Mouse (Mus musculus) heart, embryonic 12.5 days (tissue): ENCODE measurements around the gene Tcl1b5. TPM values are rescaled to one million over a fixed set of nuclear protein-coding genes. Genes with fewer than 3 reads are reported as not detected.
"Not testable (repeated sequence)": the region's sequence is repeated elsewhere in the genome, so short reads cannot be mapped to it uniquely, and the experiment has no call there.

Experiments used
- ATAC-seq: fragments of 200-750 bp; cut with Nextera tagmentation; 2 replicates; pipeline ENCODE4 v1.8.0; 2017; ENCODE audit warnings: moderate TSS enrichment, moderate library complexity; ENCODE audit not compliant: insufficient number of reproducible peaks, low FRiP score
- H3K27ac ChIP-seq: fragments of 300-500 bp; sonication (generic); 2 replicates; pipeline ENCODE4 v1.5.1; 2016; ENCODE audit warnings: mild to moderate bottlenecking, moderate library complexity; ENCODE audit not compliant: poor library complexity, severe bottlenecking
- H3K27me3 ChIP-seq: fragments of 300-500 bp; sonication (generic); replicated peaks from 2 replicates; pipeline ENCODE4 v1.6.1; 2016; ENCODE audit warnings: mild to moderate bottlenecking, moderate library complexity
- H3K36me3 ChIP-seq: fragments of 300-500 bp; sonication (generic); 2 replicates; pipeline ENCODE4 v1.6.1; 2016; ENCODE audit warnings: mild to moderate bottlenecking, moderate library complexity
- H3K4me1 ChIP-seq: fragments of 300-500 bp; sonication (generic); replicated peaks from 2 replicates; pipeline ENCODE4 v1.6.1; 2016; ENCODE audit warnings: mild to moderate bottlenecking
- H3K4me2 ChIP-seq: fragments of 300-500 bp; sonication (generic); 2 replicates; pipeline ENCODE4 v1.6.1; 2016; ENCODE audit warnings: mild to moderate bottlenecking, moderate library complexity
- H3K4me3 ChIP-seq: fragments of 300-500 bp; sonication (generic); 2 replicates; pipeline ENCODE4 v1.5.1; 2016; ENCODE audit warnings: mild to moderate bottlenecking
- H3K9ac ChIP-seq: fragments of 300-500 bp; sonication (generic); 2 replicates; pipeline ENCODE4 v1.6.1; 2016; ENCODE audit warnings: mild to moderate bottlenecking, moderate library complexity
- H3K9me3 ChIP-seq: fragments of 300-500 bp; sonication (generic); replicated peaks from 2 replicates; pipeline ENCODE4 v1.6.1; 2016; ENCODE audit warnings: mild to moderate bottlenecking, moderate library complexity
- WGBS: fragments of 180-500 bp; shearing (Covaris S2); methylation state at CpG from one replicate; pipeline ENCODE4 v1.1.7; 2016; 5-methylcytosine and 5-hydroxymethylcytosine counted together
- polyA plus RNA-seq: library from polyadenylated mRNA; unstranded; fragments of >200 nt; fragmentation: Nextera tagmentation; extraction: Ambion mirVana; gene quantifications from 2 replicates; pipeline ENCODE4 v1.2.1, GENCODE M21; 2016

The Tcl1b5 gene
- polyA plus RNA-seq, 1 experiment from 2014 or later: not detected

- Histone ChIP-seq H3K4me3 (no peak within 1 kb of the TSS), H3K4me2 (no peak within 1 kb of the TSS), H3K9ac (no peak within 1 kb of the TSS), H3K27ac (no peak within 1 kb of the TSS), H3K4me1 (no peaks in the 10 kb centered on the region), H3K36me3 (no peaks in the 10 kb centered on the region), H3K27me3 (no peaks in the 10 kb centered on the region), H3K9me3 (no peaks in the 10 kb centered on the region)
- no peak for ATAC-seq
- WGBS: 75% methylated on average over 4 of the region's 4 CpGs
Observed at GRCm38 (mm10) chr12:105159390-105159789, 16.8 kb upstream of the Tcl1b5 start, which contains the start of gene Tcl1b1. Tcl1b1 (plus strand) TSS chr12:105159690.

DNA sequence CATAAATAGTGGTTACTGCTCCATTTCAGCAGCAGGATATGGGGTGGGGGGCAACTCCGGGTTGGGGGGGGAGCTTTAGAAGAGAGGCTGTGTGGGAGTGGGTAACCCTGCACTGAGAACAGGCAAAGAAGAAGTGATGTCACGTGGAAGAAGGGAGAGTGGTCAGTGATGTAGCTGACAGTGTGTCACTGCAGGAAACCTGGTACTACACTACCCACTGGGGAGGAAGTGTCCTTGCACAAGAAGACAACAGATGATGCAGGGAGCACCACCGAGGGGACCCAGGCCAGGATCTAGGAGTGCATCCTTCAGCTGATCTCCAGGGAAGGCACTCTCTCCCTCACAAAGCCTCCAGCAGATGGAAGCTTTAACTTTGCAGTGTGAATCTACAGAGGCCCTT is 9.4 kb upstream of the Tcl1b5 start:
- no peak overlapping the region for H3K4me2 ChIP-seq
- no peaks in the 10 kb centered on the region for H3K36me3 ChIP-seq
- H3K4me1 ChIP-seq: no peaks in the 10 kb centered on the region
- no peaks in the 10 kb centered on the region for H3K9me3 ChIP-seq
- H3K27ac ChIP-seq: no peak overlapping the region
- 56% methylated on average over 3 of the region's 3 CpGs for WGBS
- no peaks in the 10 kb centered on the region for H3K27me3 ChIP-seq
- H3K9ac ChIP-seq: no peak overlapping the region
- no peak for ATAC-seq
- H3K4me3 ChIP-seq: no peak overlapping the region

- 59% methylated on average over 2 of the region's 2 CpGs for WGBS
- H3K36me3 ChIP-seq: no peaks in the 10 kb centered on the region
- no peak overlapping the region for H3K9ac ChIP-seq
- no peaks in the 10 kb centered on the region; the same call in 1 of the 2 replicates for H3K27me3 ChIP-seq
- H3K4me2 ChIP-seq: no peak overlapping the region
- H3K9me3 ChIP-seq: no peaks in the 10 kb centered on the region
- H3K27ac ChIP-seq: no peak overlapping the region
- H3K4me1 ChIP-seq: no peaks in the 10 kb centered on the region
- H3K4me3 ChIP-seq: no peak overlapping the region
- no peak for ATAC-seq
Observed at GRCm38 (mm10) chr12:105173366-105173765, 2.8 kb upstream of the Tcl1b5 start.

GRCm38 (mm10) chr12:105174318-105174717 is 1.8 kb upstream of the Tcl1b5 start:
- H3K4me1 ChIP-seq, H3K4me2 ChIP-seq, H3K36me3 ChIP-seq, ATAC-seq, H3K4me3 ChIP-seq, H3K27me3 ChIP-seq, H3K9me3 ChIP-seq, H3K27ac ChIP-seq, H3K9ac ChIP-seq: not testable (repeated sequence)
- WGBS: 15% methylated on average over 2 of the region's 2 CpGs

DNA sequence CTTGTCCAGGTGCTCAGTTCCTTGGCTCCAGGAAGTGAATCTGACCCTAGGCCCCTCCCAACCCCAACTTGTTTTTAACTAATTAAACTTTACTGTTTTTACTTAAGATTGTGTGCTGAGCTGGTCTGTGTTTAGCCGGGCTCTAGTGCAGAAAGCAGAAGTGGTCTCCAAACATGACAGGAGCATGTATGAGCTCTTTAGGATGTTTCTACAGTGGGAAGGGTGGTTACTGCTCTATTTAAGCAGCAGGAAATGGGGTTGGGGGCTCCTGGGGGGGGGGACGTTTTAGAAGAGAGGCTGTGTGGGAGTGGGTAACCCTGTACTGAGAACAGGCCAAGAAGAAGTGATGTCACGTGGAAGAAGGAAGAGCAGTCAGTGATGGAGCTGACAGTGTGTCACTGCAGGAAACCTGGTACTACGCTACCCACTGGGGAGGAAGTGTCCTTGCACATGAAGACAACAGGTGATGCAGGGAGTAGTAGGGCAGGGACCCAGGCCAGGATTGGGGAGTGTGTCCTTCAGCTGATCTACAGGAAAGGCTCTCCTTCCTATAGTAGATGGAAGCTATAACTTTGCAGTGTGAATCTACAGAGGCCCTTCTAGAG is 5.0 kb downstream of the Tcl1b5 start:
- not testable (repeated sequence) for H3K4me3 ChIP-seq, H3K9me3 ChIP-seq, ATAC-seq, H3K9ac ChIP-seq, H3K4me1 ChIP-seq, H3K27me3 ChIP-seq, H3K4me2 ChIP-seq, H3K27ac ChIP-seq, H3K36me3 ChIP-seq
- WGBS: 72% methylated on average over 4 of the region's 4 CpGs

DNA sequence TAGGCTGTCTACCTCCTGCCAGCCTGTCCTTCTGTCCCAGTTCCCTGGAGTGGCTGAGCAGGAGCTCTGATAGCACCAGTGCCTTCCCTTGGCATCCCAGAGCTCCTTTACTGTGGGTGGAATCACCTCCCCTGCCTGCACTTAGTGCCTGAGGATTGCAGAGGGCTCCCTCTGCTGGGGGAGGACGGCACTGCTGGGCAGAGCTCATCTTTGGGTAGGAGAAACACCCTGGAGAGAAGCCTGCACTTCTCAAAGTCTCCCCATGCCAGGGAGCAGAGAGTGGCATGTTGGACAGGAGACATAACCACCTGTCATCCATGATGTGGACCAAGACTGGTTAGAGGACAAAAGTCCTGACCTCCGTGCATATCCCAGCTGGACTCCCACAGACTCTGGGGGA is 12.8 kb downstream of the Tcl1b5 start:
- H3K27ac ChIP-seq, H3K9ac ChIP-seq, H3K4me2 ChIP-seq, ATAC-seq, H3K27me3 ChIP-seq, H3K4me1 ChIP-seq, H3K4me3 ChIP-seq, H3K36me3 ChIP-seq: not testable (repeated sequence)
- 29% methylated on average over 2 of the region's 2 CpGs for WGBS
- H3K9me3 ChIP-seq: 0 out of 2 replicates have a peak, but pooled peaks cover 11% of the 10 kb centered on the region

DNA sequence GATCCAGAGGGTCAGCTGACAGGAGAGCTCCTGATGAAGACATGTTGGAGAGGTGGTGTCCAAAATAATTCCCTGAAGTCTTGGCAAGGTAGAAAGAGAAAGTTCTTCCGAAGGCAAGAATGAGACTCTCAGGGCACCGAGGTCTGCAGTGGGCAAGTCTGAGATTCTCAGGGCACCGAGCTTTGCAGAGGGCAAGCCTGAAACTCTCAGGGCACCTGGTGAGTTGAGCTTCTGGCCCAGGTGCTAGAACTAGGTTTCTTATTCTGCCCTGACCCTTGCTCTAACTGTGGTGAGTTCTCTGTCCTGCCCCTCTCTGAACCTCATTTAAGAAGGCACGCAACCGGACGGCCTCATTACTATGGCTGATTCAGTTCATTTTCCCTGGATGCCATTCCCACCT is 14.6 kb downstream of the Tcl1b5 start, which contains the start of gene Tcl1b3:
Tcl1b3 (plus strand) TSS at position 301 of the 400 bp plus-strand sequence.
- H3K27ac ChIP-seq, ATAC-seq, H3K36me3 ChIP-seq, H3K4me3 ChIP-seq, H3K27me3 ChIP-seq, H3K4me2 ChIP-seq, H3K9ac ChIP-seq, H3K4me1 ChIP-seq: not testable (repeated sequence)
- H3K9me3 ChIP-seq: 0 out of 2 replicates have a peak, but pooled peaks cover 11% of the 10 kb centered on the region
- 88% methylated on average over 6 of the region's 6 CpGs for WGBS

DNA sequence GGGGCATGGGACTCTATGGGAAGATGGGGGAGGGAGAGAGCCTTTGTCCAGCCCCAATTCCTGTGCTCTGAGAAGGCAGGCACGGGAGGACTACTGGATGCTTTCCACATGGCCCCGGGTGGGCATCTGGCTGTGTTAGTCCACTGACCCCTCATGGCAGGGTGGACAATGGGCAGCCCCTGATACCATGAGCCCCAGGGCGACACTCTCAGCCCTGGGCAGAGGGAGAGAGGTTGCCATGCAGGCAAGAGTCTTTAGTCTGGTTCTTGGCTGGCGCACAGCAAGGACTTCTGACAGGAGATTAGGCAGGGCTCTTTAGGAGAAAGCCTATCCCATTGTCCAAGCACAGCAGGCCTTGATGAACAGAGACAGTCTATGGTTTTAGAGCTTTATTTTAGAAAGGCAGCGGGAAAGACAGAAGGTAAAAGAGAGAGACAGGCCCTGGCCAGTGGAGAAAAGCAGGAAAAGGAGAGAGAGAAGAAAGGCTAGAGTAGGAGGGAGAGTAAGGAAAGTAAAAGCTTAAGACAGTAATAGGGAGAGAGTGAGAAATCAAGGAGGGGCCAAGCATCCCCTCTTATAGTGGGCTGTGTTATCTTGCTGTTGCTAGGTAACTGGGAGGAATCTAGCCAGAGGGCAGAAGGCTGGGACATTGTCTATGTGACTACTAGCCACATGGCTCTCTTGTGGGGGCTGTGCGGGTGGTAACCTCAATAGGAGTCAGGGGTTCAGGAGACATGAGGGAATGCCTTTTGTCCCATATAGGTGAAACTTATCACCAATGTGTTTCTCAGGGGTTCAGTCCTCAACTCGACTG is 23.7 kb downstream of the Tcl1b5 start:
- not testable (repeated sequence) for H3K27ac ChIP-seq, H3K36me3 ChIP-seq, H3K4me1 ChIP-seq, H3K9ac ChIP-seq, H3K4me3 ChIP-seq, H3K9me3 ChIP-seq, H3K4me2 ChIP-seq, ATAC-seq, H3K27me3 ChIP-seq
- 59% methylated on average over 7 of the region's 7 CpGs for WGBS

DNA sequence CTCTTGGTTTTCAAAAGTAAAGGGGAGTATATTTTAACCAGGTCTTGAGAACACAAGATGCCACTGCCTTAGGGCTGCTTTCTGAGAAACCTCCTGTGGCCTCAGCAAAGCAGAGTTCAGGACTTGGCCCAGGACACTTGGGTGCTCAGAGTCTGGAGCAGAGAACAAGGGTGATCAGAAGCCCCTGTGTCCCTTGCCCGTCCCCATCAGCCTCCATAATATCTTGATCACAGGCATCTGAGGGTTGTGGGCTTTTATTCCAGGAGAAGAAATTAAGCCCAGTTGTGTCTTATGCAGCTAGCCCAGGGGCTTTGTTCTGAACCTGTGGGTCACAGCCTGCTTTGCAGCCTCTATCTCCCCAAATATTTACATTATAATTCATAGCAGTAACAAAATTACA is 25.5 kb downstream of the Tcl1b5 start, which contains the start of gene Tcl1b4:
Tcl1b4 (plus strand) TSS at position 301 of the 400 bp plus-strand sequence.
- H3K27ac ChIP-seq, H3K9ac ChIP-seq, H3K27me3 ChIP-seq, H3K4me2 ChIP-seq, H3K36me3 ChIP-seq, H3K9me3 ChIP-seq, H3K4me1 ChIP-seq, ATAC-seq, H3K4me3 ChIP-seq: not testable (repeated sequence)
- 68% methylated on average over 1 of the region's 1 CpGs for WGBS

DNA sequence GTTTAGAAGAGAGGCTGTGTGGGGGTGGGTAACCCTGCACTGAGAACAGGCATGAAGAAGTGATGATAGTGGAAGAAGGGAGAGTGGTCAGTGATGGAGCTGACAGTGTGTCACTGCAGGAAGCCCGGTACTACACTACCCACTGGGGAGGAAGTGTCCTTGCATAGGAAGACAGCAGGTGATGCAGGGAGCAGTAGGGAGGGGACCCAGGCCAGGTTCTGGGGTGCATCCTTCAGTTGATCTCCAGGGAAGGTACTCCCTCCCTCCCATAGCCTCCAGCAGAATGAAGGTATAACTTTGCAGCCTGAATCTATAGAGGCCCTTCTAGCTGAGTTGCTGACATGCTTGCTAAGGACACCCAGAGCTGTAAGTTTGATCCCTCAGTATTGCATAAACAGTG is 30.9 kb downstream of the Tcl1b5 start:
- H3K4me3 ChIP-seq: no peak overlapping the region

DNA sequence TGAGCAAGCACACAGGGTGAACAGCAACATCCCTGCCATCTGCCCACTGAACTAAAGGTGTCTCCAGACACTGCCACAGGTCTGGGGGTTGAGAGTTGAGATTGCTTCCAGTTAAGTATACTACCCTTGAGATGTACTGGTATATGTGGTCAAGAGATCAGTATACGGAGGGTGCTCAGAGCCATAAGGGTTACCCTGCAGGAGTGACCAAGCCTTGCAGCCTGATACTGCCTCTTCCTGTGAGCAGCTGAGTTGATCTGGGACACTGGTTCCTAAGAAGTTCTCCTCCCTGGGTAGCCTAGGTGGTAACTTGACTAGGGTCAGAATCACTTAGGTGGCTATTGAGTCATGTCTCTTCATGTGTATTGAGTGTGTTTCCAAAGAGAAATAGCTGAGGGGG is 32.3 kb downstream of the Tcl1b5 start:
- ATAC-seq: no peak
- Histone ChIP-seq H3K27me3 (no peaks in the 10 kb centered on the region), H3K36me3 (no peaks in the 10 kb centered on the region), H3K4me1 (no peaks in the 10 kb centered on the region), H3K9me3 (no peaks in the 10 kb centered on the region), H3K4me2 (no peak overlapping the region), H3K4me3 (no peak overlapping the region), H3K9ac (no peak overlapping the region), H3K27ac (no peak overlapping the region)
- 82% methylated on average over 1 of the region's 1 CpGs for WGBS

More for the DNA sequence above, 30.9 kb downstream of the Tcl1b5 start:
- Histone ChIP-seq H3K4me2 (no peak overlapping the region), H3K36me3 (no peaks in the 10 kb centered on the region), H3K9ac (no peak overlapping the region), H3K9me3 (no peaks in the 10 kb centered on the region), H3K27me3 (no peaks in the 10 kb centered on the region), H3K4me1 (no peaks in the 10 kb centered on the region), H3K27ac (no peak overlapping the region)
- 38% methylated on average over 1 of the region's 1 CpGs for WGBS
- no peak for ATAC-seq
